Mouse (Mus musculus) neural tube, embryonic 12.5 days (tissue): ENCODE measurements around the gene Phlda3. TPM values are rescaled to one million over a fixed set of nuclear protein-coding genes. Genes with fewer than 3 reads are reported as not detected.

ENCODE experiments used
- ATAC-seq: fragments of 200-750 bp; cut with Nextera tagmentation; 2 replicates; pipeline ENCODE4 v1.8.0; 2017; ENCODE audit warnings: low read depth, mild to moderate bottlenecking, moderate TSS enrichment, moderate library complexity; ENCODE audit not compliant: low FRiP score
- H3K27ac ChIP-seq: fragments of 300-500 bp; sonication (generic); 2 replicates; pipeline ENCODE4 v1.5.1; 2016
- H3K27me3 ChIP-seq: fragments of 300-500 bp; sonication (generic); replicated peaks from 2 replicates; pipeline ENCODE4 v1.6.1; 2016; ENCODE audit warnings: mild to moderate bottlenecking
- H3K36me3 ChIP-seq: fragments of 300-500 bp; sonication (generic); 2 replicates; pipeline ENCODE4 v1.6.1; 2016; ENCODE audit warnings: mild to moderate bottlenecking
- H3K4me1 ChIP-seq: fragments of 300-500 bp; sonication (generic); 2 replicates; pipeline ENCODE4 v1.6.1; 2016
- H3K4me2 ChIP-seq: fragments of 300-500 bp; sonication (generic); replicated peaks from 2 replicates; pipeline ENCODE4 v1.6.1; 2016; ENCODE audit warnings: mild to moderate bottlenecking
- H3K4me3 ChIP-seq: fragments of 300-500 bp; sonication (generic); 2 replicates; pipeline ENCODE4 v1.5.1; 2016
- H3K9ac ChIP-seq: fragments of 300-500 bp; sonication (generic); 2 replicates; pipeline ENCODE4 v1.6.1; 2016; ENCODE audit warnings: mild to moderate bottlenecking
- H3K9me3 ChIP-seq: fragments of 300-500 bp; sonication (generic); 2 replicates; pipeline ENCODE4 v1.6.1; 2016; ENCODE audit warnings: mild to moderate bottlenecking
- WGBS: fragments of 180-500 bp; shearing (Covaris S2); methylation state at CpG from one replicate; pipeline ENCODE4 v1.1.7; 2016; 5-methylcytosine and 5-hydroxymethylcytosine counted together
- polyA plus RNA-seq: library from polyadenylated mRNA; unstranded; fragments of >200 nt; fragmentation: Nextera tagmentation; extraction: Ambion mirVana; gene quantifications from 2 replicates; pipeline ENCODE4 v1.2.1, GENCODE M21; 2016

Gene Phlda3
- polyA plus RNA-seq, 1 experiment from 2014 or later = 21.9 TPM

GRCm38 (mm10) chr1:135800192-135800950 is 34.5 kb downstream of the Phlda3 start:
- 53% methylated on average over 8 of the region's 8 CpGs for WGBS
- H3K27ac ChIP-seq = no peak overlapping the region
- no peak overlapping the region for H3K9ac ChIP-seq
- no peaks in the 10 kb centered on the region for H3K9me3 ChIP-seq
- no peaks in the 10 kb centered on the region for H3K27me3 ChIP-seq
- no peak overlapping the region for H3K4me3 ChIP-seq
- peak; percentile 50 for ATAC-seq
- H3K36me3 ChIP-seq = no peaks in the 10 kb centered on the region
- H3K4me1 ChIP-seq = peaks cover 9% of the 10 kb centered on the region
- no peak overlapping the region for H3K4me2 ChIP-seq

GRCm38 (mm10) chr1:135807546-135807945 is 41.6 kb downstream of the Phlda3 start:
- no peak overlapping the region for H3K9ac ChIP-seq
- no peaks in the 10 kb centered on the region for H3K9me3 ChIP-seq
- H3K4me1 ChIP-seq = no peaks in the 10 kb centered on the region
- no peak overlapping the region for H3K4me2 ChIP-seq
- WGBS = 29% methylated on average over 10 of the region's 10 CpGs
- no peaks in the 10 kb centered on the region for H3K27me3 ChIP-seq
- ATAC-seq = no peak
- H3K27ac ChIP-seq = no peak overlapping the region
- no peak overlapping the region for H3K4me3 ChIP-seq
- no peaks in the 10 kb centered on the region for H3K36me3 ChIP-seq

- H3K27ac ChIP-seq = no peak overlapping the region
- no peak overlapping the region for H3K9ac ChIP-seq
- no peaks in the 10 kb centered on the region for H3K36me3 ChIP-seq
- H3K4me2 ChIP-seq = no peak overlapping the region
- H3K27me3 ChIP-seq = no peaks in the 10 kb centered on the region
- H3K9me3 ChIP-seq = no peaks in the 10 kb centered on the region
- H3K4me3 ChIP-seq = no peak overlapping the region
- ATAC-seq = no peak
- H3K4me1 ChIP-seq = 0 out of 2 replicates have a peak, but pooled peaks cover 2% of the 10 kb centered on the region
- WGBS = 38% methylated on average over 2 of the region's 2 CpGs
These were observed 44.3 kb downstream of the Phlda3 start for GRCm38 (mm10) chr1:135810180-135810579.

- ATAC-seq = no peak
- no peaks in the 10 kb centered on the region; the same call in 1 of the 2 replicates for H3K27me3 ChIP-seq
- no peak overlapping the region for H3K4me2 ChIP-seq
- WGBS = 31% methylated on average over 7 of the region's 7 CpGs
- no peaks in the 10 kb centered on the region for H3K36me3 ChIP-seq
- no peak overlapping the region for H3K27ac ChIP-seq
- H3K9ac ChIP-seq = no peak overlapping the region
- 0 out of 2 replicates have a peak, but pooled peaks cover 2% of the 10 kb centered on the region for H3K4me1 ChIP-seq
- H3K9me3 ChIP-seq = no peaks in the 10 kb centered on the region
- H3K4me3 ChIP-seq = no peak overlapping the region
These were observed 45.2 kb downstream of the Phlda3 start for GRCm38 (mm10) chr1:135811016-135811646.

GRCm38 (mm10) chr1:135812205-135812604 is 46.3 kb downstream of the Phlda3 start:
- ATAC-seq = no peak
- no peaks in the 10 kb centered on the region for H3K36me3 ChIP-seq
- WGBS = 85% methylated on average over 3 of the region's 3 CpGs

DNA sequence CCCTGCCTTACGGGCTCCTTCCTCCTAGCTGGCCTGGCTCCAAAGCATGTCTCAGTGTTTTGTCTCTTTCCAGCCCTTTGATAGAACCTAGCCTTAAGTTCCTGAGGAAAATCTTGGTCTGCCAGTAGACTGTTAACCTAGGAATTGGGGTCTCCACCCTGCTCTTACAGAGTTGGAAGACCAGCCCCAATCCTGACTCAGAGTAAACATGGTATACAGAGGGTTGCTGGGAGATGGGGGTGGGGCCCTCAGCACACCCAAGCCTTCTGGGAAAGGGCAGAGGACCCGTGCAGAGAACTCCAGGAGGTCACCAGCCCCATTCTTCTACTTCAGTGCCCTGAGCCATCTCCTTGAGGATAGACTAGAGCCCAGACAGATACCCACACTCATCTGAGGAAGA is 46.7 kb downstream of the Phlda3 start:
- Histone ChIP-seq H3K9me3 (no peaks in the 10 kb centered on the region), H3K36me3 (no peaks in the 10 kb centered on the region), H3K4me1 (0 out of 2 replicates have a peak, but pooled peaks cover 2% of the 10 kb centered on the region), H3K27me3 (peaks cover 10% of the 10 kb centered on the region), H3K9ac (no peak overlapping the region), H3K27ac (no peak overlapping the region), H3K4me3 (no peak overlapping the region), H3K4me2 (no peak overlapping the region)
- no peak for ATAC-seq
- 53% methylated on average over 2 of the region's 2 CpGs for whole genome bisulfite sequencing

More at GRCm38 (mm10) chr1:135812205-135812604, 46.3 kb downstream of the Phlda3 start:
- H3K27ac ChIP-seq = no peak overlapping the region
- 0 out of 2 replicates have a peak, but pooled peaks cover 2% of the 10 kb centered on the region for H3K4me1 ChIP-seq
- no peak overlapping the region for H3K4me2 ChIP-seq
- no peaks in the 10 kb centered on the region for H3K9me3 ChIP-seq
- H3K9ac ChIP-seq = no peak overlapping the region
- H3K4me3 ChIP-seq = no peak overlapping the region
- H3K27me3 ChIP-seq = peaks cover 6% of the 10 kb centered on the region

GRCm38 (mm10) chr1:135813071-135813470 is 47.2 kb downstream of the Phlda3 start:
- peaks cover 15% of the 10 kb centered on the region for H3K27me3 ChIP-seq
- ATAC-seq = no peak

DNA sequence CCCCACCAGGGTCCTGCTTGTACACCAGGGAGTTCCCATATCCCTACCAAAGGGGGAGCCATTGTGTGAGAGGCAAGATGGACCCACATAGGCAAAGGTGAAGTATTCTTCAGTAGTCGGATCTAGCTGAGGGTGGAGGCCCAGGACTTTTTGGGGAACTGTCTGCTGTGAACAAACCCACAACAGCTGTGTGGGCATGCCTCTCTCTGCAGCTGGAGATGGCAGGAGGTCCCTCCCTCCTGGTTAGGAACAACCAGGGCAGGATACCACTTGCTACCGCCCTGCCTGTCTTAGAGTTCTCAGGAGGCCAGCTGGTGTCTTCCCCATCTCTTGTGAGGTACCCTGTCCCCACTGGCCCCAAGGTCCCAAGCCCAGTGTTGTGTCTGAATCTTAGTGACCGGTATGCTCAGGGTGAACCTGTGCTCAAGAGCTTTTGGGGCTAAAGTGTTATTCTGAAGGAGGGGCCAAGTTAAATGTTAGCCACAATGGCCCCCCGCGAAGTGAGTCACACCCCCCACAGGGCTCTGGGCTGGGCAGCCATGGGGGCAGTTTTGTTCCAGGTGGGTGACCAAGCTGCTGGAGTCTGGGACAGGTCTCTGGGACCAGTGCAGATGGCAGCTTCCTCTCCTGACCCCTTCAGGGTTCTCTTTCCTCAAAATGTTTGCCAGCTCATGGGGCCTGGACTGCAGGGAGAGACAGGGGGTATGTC is 47.9 kb downstream of the Phlda3 start:
- H3K36me3 ChIP-seq = no peaks in the 10 kb centered on the region
- H3K4me3 ChIP-seq = no peak overlapping the region
- H3K9ac ChIP-seq = no peak overlapping the region
- H3K27me3 ChIP-seq = peaks cover 22% of the 10 kb centered on the region
- 78% methylated on average over 5 of the region's 5 CpGs for WGBS
- no peak overlapping the region for H3K4me2 ChIP-seq
- H3K9me3 ChIP-seq = no peaks in the 10 kb centered on the region
- ATAC-seq = no peak
- H3K4me1 ChIP-seq = peaks cover 10% of the 10 kb centered on the region
- H3K27ac ChIP-seq = no peak overlapping the region

More at GRCm38 (mm10) chr1:135813071-135813470, 47.2 kb downstream of the Phlda3 start:
- H3K9me3 ChIP-seq = no peaks in the 10 kb centered on the region
- H3K4me2 ChIP-seq = no peak overlapping the region
- H3K27ac ChIP-seq = no peak overlapping the region
- H3K36me3 ChIP-seq = no peaks in the 10 kb centered on the region
- no peak overlapping the region for H3K9ac ChIP-seq
- 60% methylated on average over 4 of the region's 4 CpGs for WGBS
- no peak overlapping the region for H3K4me3 ChIP-seq
- 0 out of 2 replicates have a peak, but pooled peaks cover 2% of the 10 kb centered on the region for H3K4me1 ChIP-seq

GRCm38 (mm10) chr1:135814531-135814930 is 48.6 kb downstream of the Phlda3 start:
- peaks cover 14% of the 10 kb centered on the region for H3K4me1 ChIP-seq
- H3K9me3 ChIP-seq = no peaks in the 10 kb centered on the region
- 87% methylated on average over 5 of the region's 5 CpGs for WGBS
- no peak overlapping the region for H3K4me2 ChIP-seq
- H3K27me3 ChIP-seq = peaks cover 29% of the 10 kb centered on the region
- H3K4me3 ChIP-seq = no peak overlapping the region
- H3K27ac ChIP-seq = no peak overlapping the region
- no peaks in the 10 kb centered on the region for H3K36me3 ChIP-seq
- H3K9ac ChIP-seq = no peak overlapping the region
- no peak for ATAC-seq

DNA sequence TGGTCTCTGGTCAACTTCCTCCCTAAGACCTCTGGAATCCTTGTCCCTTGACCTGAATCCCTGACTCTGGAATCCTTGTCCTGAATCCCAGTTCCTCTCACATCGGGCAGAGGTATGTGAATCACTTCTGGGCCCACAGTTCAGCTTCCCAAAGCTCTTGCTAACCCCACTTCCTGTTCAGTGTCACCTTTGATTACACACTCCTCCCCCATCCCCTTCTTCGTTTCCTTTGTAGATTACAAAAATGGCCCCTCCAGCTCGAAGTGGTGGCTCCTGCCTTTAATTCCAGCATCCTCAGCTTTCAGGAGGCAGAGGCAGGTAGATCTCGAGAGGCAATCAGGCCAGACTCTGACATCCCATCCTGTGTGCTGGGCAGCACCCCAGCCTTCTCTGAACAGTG is 51.7 kb downstream of the Phlda3 start:
- Histone ChIP-seq H3K27me3 (peaks cover 50% of the 10 kb centered on the region), H3K9me3 (no peaks in the 10 kb centered on the region), H3K4me1 (peaks cover 14% of the 10 kb centered on the region), H3K9ac (no peak overlapping the region), H3K4me2 (no peak overlapping the region), H3K4me3 (no peak overlapping the region), H3K36me3 (no peaks in the 10 kb centered on the region), H3K27ac (no peak overlapping the region)
- no peak for ATAC-seq
- 75% methylated on average over 4 of the region's 4 CpGs for WGBS

DNA sequence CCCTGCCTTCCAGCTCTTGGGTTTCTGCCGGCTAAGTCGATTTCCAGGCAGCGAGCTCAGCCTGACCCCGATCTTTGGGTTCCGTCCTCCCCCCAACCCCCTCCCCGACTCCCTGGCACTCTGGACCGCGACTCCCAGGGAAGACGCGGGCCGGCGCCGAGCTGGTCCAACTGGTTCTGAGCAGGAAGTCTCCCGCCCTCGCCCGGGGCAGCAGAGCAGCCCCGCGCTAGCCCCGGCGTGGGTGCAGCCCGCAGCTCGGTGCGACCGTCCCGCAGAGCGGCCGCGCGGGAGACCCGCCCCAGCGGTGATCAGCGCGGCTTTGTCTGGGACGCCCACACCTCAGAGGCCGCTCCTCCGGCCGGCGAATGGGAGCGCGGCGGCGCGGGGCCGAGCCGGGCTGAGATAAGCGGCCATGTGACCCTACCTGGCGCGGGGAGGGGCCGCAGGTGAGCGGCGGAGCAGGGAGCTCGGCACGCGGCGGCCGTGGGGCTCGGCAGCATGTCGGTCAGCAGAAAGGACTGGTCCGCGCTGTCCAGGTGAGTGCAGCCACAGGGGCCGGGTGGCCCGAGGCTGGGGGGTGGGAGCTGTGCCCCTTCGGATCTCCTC is 52.7 kb downstream of the Phlda3 start, which contains the start of gene Lad1:
Gene Lad1 (plus strand): TSS at position 118 of the 606 bp plus-strand sequence.
- under 1% methylated on average over 63 of the region's 63 CpGs for WGBS
- Histone ChIP-seq H3K4me3 (peak within 1 kb of the TSS; percentile 51), H3K4me1 (peaks cover 12% of the 10 kb centered on the region), H3K36me3 (no peaks in the 10 kb centered on the region), H3K4me2 (peak within 1 kb of the TSS; percentile 99), H3K27ac (no peak within 1 kb of the TSS), H3K9me3 (no peaks in the 10 kb centered on the region), H3K9ac (peak within 1 kb of the TSS; percentile 63), H3K27me3 (peaks cover 50% of the 10 kb centered on the region)
- peak; percentile 45 for ATAC-seq
